Comparison of ENCODE assay signal across 7 mouse cellular contexts in the genomic region with DNA sequence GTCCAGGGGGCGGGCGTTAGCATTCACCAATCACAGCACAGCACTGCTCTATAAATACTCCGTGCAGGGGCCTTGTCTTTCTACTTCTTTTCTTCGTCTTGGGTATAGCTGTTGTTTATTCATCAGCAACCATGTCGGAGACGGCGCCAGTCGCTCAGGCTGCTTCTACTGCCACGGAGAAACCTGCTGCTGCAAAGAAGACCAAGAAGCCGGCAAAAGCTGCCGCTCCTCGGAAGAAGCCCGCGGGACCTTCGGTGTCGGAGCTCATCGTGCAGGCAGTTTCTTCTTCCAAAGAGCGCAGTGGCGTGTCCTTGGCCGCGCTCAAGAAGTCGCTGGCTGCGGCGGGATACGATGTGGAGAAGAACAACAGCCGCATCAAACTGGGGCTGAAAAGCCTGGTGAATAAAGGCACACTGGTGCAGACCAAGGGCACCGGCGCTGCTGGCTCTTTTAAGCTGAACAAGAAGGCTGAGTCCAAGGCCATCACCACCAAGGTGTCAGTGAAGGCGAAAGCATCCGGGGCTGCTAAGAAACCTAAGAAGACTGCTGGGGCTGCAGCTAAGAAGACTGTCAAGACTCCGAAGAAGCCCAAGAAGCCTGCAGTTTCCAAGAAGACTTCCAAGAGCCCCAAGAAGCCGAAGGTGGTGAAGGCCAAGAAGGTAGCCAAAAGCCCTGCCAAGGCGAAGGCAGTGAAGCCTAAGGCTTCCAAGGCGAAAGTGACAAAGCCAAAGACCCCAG. TPM values are rescaled to one million over a fixed set of nuclear protein-coding genes. Genes with fewer than 3 reads are reported as not detected.
DNase-seq lines count a peak whose midpoint lies in the region; ATAC-seq and TF ChIP-seq lines count a peak whose summit lies in the region.

A gene (plus strand): TSS at position 81 of the 738 bp plus-strand sequence.

- H3K36me3 ChIP-seq in intestine, postnatal 0 days (ENCODE audit: control insufficient read depth, insufficient read depth), result no peaks in the 10 kb centered on the region
- no peaks in the 10 kb centered on the region for H3K36me3 ChIP-seq in limb, embryonic 12.5 days
- H3K36me3 ChIP-seq in midbrain, embryonic 14.5 days (ENCODE audit: control insufficient read depth, insufficient read depth, low read length), result no peaks in the 10 kb centered on the region

- peak; percentile 75 for DNase-seq in adrenal gland, adult 8-10 months
- DNase-seq in embryo, embryonic 11.5 days (ENCODE audit: low read depth, low spot score), result peak; percentile 86
- DNase-seq in gastrocnemius, postnatal 4 days (ENCODE audit: low spot score in 2 of 2), result peak; percentile 64 to 85
- DNase-seq in midbrain, embryonic 14.5 days, result peak; percentile 93
- peak; percentile 92 for DNase-seq in spleen, adult 12 weeks (ENCODE audit: low spot score)

- H3K4me3 ChIP-seq in intestine, postnatal 0 days (ENCODE audit: low read depth, low read length), result peak within 1 kb of the TSS; percentile 52
- peak within 1 kb of the TSS; percentile 48 for H3K4me3 ChIP-seq in limb, embryonic 12.5 days (replicated peaks)
- peak within 1 kb of the TSS; percentile 46 for H3K4me3 ChIP-seq in midbrain, embryonic 14.5 days (replicated peaks; ENCODE audit: low read depth, low read length)

- H3K4me1 ChIP-seq in intestine, postnatal 0 days (replicated peaks; ENCODE audit: control insufficient read depth, insufficient read depth, low read length), result peaks cover 12% of the 10 kb centered on the region
- peaks cover 25% of the 10 kb centered on the region for H3K4me1 ChIP-seq in limb, embryonic 12.5 days (replicated peaks)
- H3K4me1 ChIP-seq in midbrain, embryonic 14.5 days (ENCODE audit: control insufficient read depth, insufficient read depth, low read length), result peaks cover 26% of the 10 kb centered on the region

- peak; percentile 57 for ATAC-seq in intestine, postnatal 0 days
- ATAC-seq in limb, embryonic 12.5 days (ENCODE audit: insufficient number of reproducible peaks, insufficient read depth, low FRiP score, low TSS enrichment, low read depth), result peak; percentile 64
- ATAC-seq in midbrain, embryonic 14.5 days (ENCODE audit: low FRiP score, low TSS enrichment), result peak; percentile 75

- peak within 1 kb of the TSS; percentile 88 for H3K4me2 ChIP-seq in intestine, postnatal 0 days (replicated peaks; ENCODE audit: low read depth)
- peak within 1 kb of the TSS; percentile 85 for H3K4me2 ChIP-seq in limb, embryonic 12.5 days
- H3K4me2 ChIP-seq in midbrain, embryonic 14.5 days (ENCODE audit: low read length), result peak within 1 kb of the TSS; percentile 77

- H3K9ac ChIP-seq in intestine, postnatal 0 days (ENCODE audit: low read depth, low read length), result peak within 1 kb of the TSS; percentile 62
- peak within 1 kb of the TSS; percentile 79 for H3K9ac ChIP-seq in limb, embryonic 12.5 days (replicated peaks)
- H3K9ac ChIP-seq in midbrain, embryonic 14.5 days (replicated peaks; ENCODE audit: low read length), result peak within 1 kb of the TSS; percentile 36

- WGBS in intestine, postnatal 0 days, result 5% methylated on average over 34 of the region's 34 CpGs
- WGBS in limb, embryonic 12.5 days, result 3% methylated on average over 34 of the region's 34 CpGs
- WGBS in midbrain, embryonic 14.5 days, result 2% methylated on average over 34 of the region's 34 CpGs

- no peaks in the 10 kb centered on the region for H3K27me3 ChIP-seq in intestine, postnatal 0 days (replicated peaks; ENCODE audit: control insufficient read depth, insufficient read depth, low read length)
- H3K27me3 ChIP-seq in limb, embryonic 12.5 days, result no peaks in the 10 kb centered on the region
- H3K27me3 ChIP-seq in midbrain, embryonic 14.5 days (ENCODE audit: control insufficient read depth, insufficient read depth, low read length), result no peaks in the 10 kb centered on the region

- peak within 1 kb of the TSS; percentile 85 for H3K27ac ChIP-seq in intestine, postnatal 0 days (ENCODE audit: low read depth, low read length)
- peak within 1 kb of the TSS; percentile 97 for H3K27ac ChIP-seq in limb, embryonic 12.5 days
- H3K27ac ChIP-seq in midbrain, embryonic 14.5 days (replicated peaks; ENCODE audit: low read depth, low read length), result peak within 1 kb of the TSS; percentile 79

- no peak for TF ChIP-seq CTCF in intestine, postnatal 0 days (IDR thresholded peaks at IDR 0.05; ENCODE audit: low read depth)

- no peaks in the 10 kb centered on the region for H3K9me3 ChIP-seq in intestine, postnatal 0 days (ENCODE audit: control insufficient read depth)
- no peaks in the 10 kb centered on the region for H3K9me3 ChIP-seq in limb, embryonic 12.5 days
- H3K9me3 ChIP-seq in midbrain, embryonic 14.5 days (ENCODE audit: control insufficient read depth, low read length), result no peaks in the 10 kb centered on the region

RNA-seq across cellular contexts. Expression of the gene that starts here (rescaled TPM):
- total RNA-seq in adrenal gland, adult 8-10 months (2022), result 10 to 100 TPM; 16.7 to 20.1 (median 18.6) TPM
- total RNA-seq in gastrocnemius, postnatal 4 days (2021), result 100 to 1,000 TPM; 271 to 321 TPM
- polyA plus RNA-seq in intestine, postnatal 0 days (2015; fragmentation: Nextera tagmentation; extraction: Ambion mirVana), result 0.60 and 0.85 TPM in 2 replicates
- polyA plus RNA-seq in limb, embryonic 12.5 days (2016; fragmentation: Nextera tagmentation; extraction: Ambion mirVana), result 6.3 and 7.4 TPM in 2 replicates
- polyA plus RNA-seq in midbrain, embryonic 14.5 days (2014; fragmentation: Nextera tagmentation; extraction: Ambion mirVana), result 0.93 TPM in 1 of 2 replicates, not detected in the other

Comparison
In these comparisons a context has a peak if more than half of its experiments do, and no peak if none do; other contexts are left out.
1. Peak in every context shown above with its lines: DNase-seq, ATAC-seq, H3K4me3 ChIP-seq and H3K27ac ChIP-seq.
2. RNA of the gene that starts here (total RNA-seq): 271 to 321 TPM in gastrocnemius, postnatal 4 days; 16.7 to 20.1 TPM in adrenal gland, adult 8-10 months; every median in the first group is over 10 times any median in the second.
3. Peak in ATAC-seq, H3K4me3 ChIP-seq, H3K27ac ChIP-seq, H3K9ac ChIP-seq and H3K4me2 ChIP-seq in intestine, postnatal 0 days; RNA of the gene not detected or under 1 TPM.
4. Peak in DNase-seq, ATAC-seq, H3K4me3 ChIP-seq, H3K27ac ChIP-seq, H3K9ac ChIP-seq and H3K4me2 ChIP-seq in midbrain, embryonic 14.5 days; RNA of the gene not detected or under 1 TPM.